Mouse (Mus musculus) kidney, embryonic 14.5 days (tissue): ENCODE data around the gene Tex46. TPM values are rescaled to one million over a fixed set of nuclear protein-coding genes. Genes with fewer than 3 reads are reported as not detected.

Source experiments
- ATAC-seq: fragments of 200-750 bp; cut with Nextera tagmentation; 2 replicates; pipeline ENCODE4 v1.8.0; 2017; ENCODE audit warnings: moderate number of reproducible peaks, mild to moderate bottlenecking, moderate TSS enrichment, moderate library complexity; ENCODE audit not compliant: low FRiP score, low TSS enrichment
- H3K27ac ChIP-seq: fragments of 300-500 bp; sonication (generic); 2 replicates; pipeline ENCODE4 v1.5.1; 2014; ENCODE audit warnings: low read depth, mild to moderate bottlenecking, low read length, moderate library complexity, mixed read lengths
- H3K27me3 ChIP-seq: fragments of 300-500 bp; sonication (generic); 2 replicates; pipeline ENCODE4 v1.6.1; 2014; ENCODE audit warnings: mild to moderate bottlenecking, low read length; ENCODE audit not compliant: control insufficient read depth, insufficient read depth
- H3K36me3 ChIP-seq: fragments of 300-500 bp; sonication (generic); 2 replicates; pipeline ENCODE4 v1.6.1; 2014; ENCODE audit warnings: low read length, mixed read lengths; ENCODE audit not compliant: control insufficient read depth, insufficient read depth
- H3K4me1 ChIP-seq: fragments of 300-500 bp; sonication (generic); 2 replicates; pipeline ENCODE4 v1.6.1; 2014; ENCODE audit warnings: low read length, mixed read lengths; ENCODE audit not compliant: control insufficient read depth, insufficient read depth
- H3K4me2 ChIP-seq: fragments of 300-500 bp; sonication (generic); replicated peaks from 2 replicates; pipeline ENCODE4 v1.6.1; 2014; ENCODE audit warnings: low read depth, mild to moderate bottlenecking, low read length
- H3K4me3 ChIP-seq: fragments of 300-500 bp; sonication (generic); 2 replicates; pipeline ENCODE4 v1.5.1; 2014; ENCODE audit warnings: mild to moderate bottlenecking, low read length
- H3K9ac ChIP-seq: fragments of 300-500 bp; sonication (generic); 2 replicates; pipeline ENCODE4 v1.6.1; 2014; ENCODE audit warnings: low read depth, mild to moderate bottlenecking, low read length, moderate library complexity
- H3K9me3 ChIP-seq: fragments of 300-500 bp; sonication (generic); 2 replicates; pipeline ENCODE4 v1.6.1; 2016; ENCODE audit warnings: low read length; ENCODE audit not compliant: control insufficient read depth
- WGBS: fragments of 180-500 bp; shearing (Covaris S2); extraction: QIAGEN DNeasy Blood & Tissue Kit; methylation state at CpG from one replicate; pipeline ENCODE4 v1.1.7; 2014; 5-methylcytosine and 5-hydroxymethylcytosine counted together
- microRNA-seq: library from miRNA; unstranded; fragments of <30 nt; microRNA quantifications from one replicate; pipeline ENCODE4, GENCODE M21; 2016
- polyA plus RNA-seq: library from polyadenylated mRNA; unstranded; fragments of >200 nt; fragmentation: Nextera tagmentation; extraction: Ambion mirVana; gene quantifications from 2 replicates; pipeline ENCODE4 v1.2.1, GENCODE M21; 2014

Tex46 gene
- polyA plus RNA-seq, 1 experiment from 2014 or later = not detected

DNA sequence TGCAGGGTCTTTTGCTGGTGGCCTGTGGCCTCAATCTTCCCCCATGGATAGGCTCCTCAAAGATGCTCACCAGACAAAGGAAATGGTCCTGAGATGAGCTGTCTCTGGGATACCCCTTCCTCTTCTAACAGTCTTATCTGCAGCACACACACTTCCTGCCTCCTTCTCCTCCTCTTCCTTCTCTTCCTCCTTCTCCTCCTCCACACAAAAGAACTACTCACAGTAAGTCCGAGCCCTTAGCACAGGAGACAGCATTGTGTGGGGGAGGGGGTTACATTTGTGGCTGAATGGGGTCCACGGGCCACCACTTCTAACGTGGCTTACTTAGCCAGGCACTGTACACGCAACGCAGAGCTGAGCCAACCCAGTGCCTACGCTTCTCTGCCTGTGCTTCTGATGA is 42.8 kb downstream of the Tex46 start:
- H3K9me3 ChIP-seq = no peaks in the 10 kb centered on the region
- no peak overlapping the region for H3K9ac ChIP-seq
- no peak overlapping the region for H3K4me2 ChIP-seq
- H3K4me1 ChIP-seq = peaks cover 8% of the 10 kb centered on the region
- 57% methylated on average over 6 of the region's 6 CpGs for WGBS
- H3K27me3 ChIP-seq = no peaks in the 10 kb centered on the region
- H3K4me3 ChIP-seq = no peak overlapping the region
- no peak overlapping the region for H3K27ac ChIP-seq
- no peak for ATAC-seq
- H3K36me3 ChIP-seq = peaks cover 14% of the 10 kb centered on the region; the same call in 1 of the 2 replicates

DNA sequence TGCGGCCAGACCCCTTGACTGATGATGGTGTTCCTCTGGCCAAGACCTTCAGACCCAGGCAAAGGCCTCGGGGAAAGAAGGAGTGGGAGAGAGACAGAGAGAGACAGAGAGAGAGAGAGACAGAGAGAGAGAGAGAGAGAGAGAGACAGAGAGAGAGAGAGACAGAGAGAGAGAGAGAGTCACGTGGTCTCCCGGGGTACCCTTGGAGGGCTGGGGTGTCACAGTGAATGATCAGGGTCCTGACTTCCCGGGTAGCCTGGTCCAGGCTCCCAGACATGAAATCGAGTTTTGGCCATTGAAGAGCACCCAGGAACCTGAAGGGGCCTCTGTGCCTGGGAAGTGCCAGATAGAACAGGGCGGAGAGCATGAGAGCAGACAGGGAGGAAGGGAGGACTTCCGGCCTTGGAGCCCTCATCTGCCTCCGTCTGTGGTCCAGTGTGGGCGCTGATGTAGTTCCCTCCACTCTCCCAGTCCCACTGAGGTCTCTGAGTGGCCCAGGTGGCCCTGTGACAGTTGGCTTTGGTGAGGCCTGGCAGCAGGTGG is 43.5 kb downstream of the Tex46 start:
- H3K4me3 ChIP-seq = no peak overlapping the region
- no peak overlapping the region for H3K27ac ChIP-seq
- H3K4me2 ChIP-seq = no peak overlapping the region
- no peaks in the 10 kb centered on the region for H3K9me3 ChIP-seq
- H3K36me3 ChIP-seq = peaks cover 14% of the 10 kb centered on the region; the same call in 1 of the 2 replicates
- ATAC-seq = no peak
- H3K27me3 ChIP-seq = no peaks in the 10 kb centered on the region
- WGBS = 88% methylated on average over 10 of the region's 10 CpGs
- H3K9ac ChIP-seq = no peak overlapping the region
- peaks cover 8% of the 10 kb centered on the region for H3K4me1 ChIP-seq

DNA sequence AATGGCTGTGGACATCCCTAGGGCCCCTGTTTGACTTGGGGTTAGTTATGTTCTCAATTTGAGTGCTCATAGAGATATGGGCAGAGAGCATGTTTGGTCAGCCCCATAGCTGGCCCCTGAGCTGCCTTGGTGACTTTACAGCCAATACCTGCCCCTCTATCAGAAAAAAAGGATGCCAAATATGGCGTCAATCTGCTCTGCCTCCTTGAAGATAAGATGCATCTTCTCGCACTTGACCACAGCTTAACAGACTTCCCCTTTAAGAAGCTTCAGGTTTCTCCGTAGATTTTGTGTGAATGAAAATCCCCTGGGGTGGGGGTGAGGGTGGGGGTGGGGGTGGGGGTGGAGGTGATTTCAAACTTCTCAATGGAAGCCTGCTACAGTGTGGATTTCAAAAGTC is 47.7 kb downstream of the Tex46 start:
- H3K4me1 ChIP-seq = no peaks in the 10 kb centered on the region
- H3K27me3 ChIP-seq = no peaks in the 10 kb centered on the region
- no peaks in the 10 kb centered on the region for H3K9me3 ChIP-seq
- H3K4me2 ChIP-seq = no peak overlapping the region
- WGBS = 80% methylated on average over 3 of the region's 3 CpGs
- peaks cover 27% of the 10 kb centered on the region; the same call in 1 of the 2 replicates for H3K36me3 ChIP-seq
- ATAC-seq = no peak
- H3K4me3 ChIP-seq = no peak overlapping the region
- no peak overlapping the region for H3K27ac ChIP-seq
- H3K9ac ChIP-seq = no peak overlapping the region

Small RNAs within 50 kb of the gene (microRNA-seq; reads per million reads assigned to microRNA genes)
- gene Gm22180 = not detected

Other genes starting within 250 kb of the Tex46 start
- 0.47 and 0.60 TPM in 2 replicates for gene Htr1d, start 186.9 kb upstream of the Tex46 start, polyA plus RNA-seq
- 0.16 and 0.54 TPM in 2 replicates for gene 6030445D17Rik, start 148.2 kb upstream of the Tex46 start, polyA plus RNA-seq
- gene Luzp1, start 140.7 kb upstream of the Tex46 start, polyA plus RNA-seq = 140 and 144 TPM in 2 replicates
- 60.9 and 69.9 TPM in 2 replicates for gene Kdm1a, start 7.7 kb upstream of the Tex46 start, polyA plus RNA-seq
- 0.14 TPM in 1 of 2 replicates, not detected in the other for gene Lactbl1, start 12.2 kb downstream of the Tex46 start, polyA plus RNA-seq
- gene Ephb2, start 225.6 kb downstream of the Tex46 start, polyA plus RNA-seq = 6.4 and 9.1 TPM in 2 replicates